11 mouse cellular contexts compared by ENCODE assay signal in the genomic region with DNA sequence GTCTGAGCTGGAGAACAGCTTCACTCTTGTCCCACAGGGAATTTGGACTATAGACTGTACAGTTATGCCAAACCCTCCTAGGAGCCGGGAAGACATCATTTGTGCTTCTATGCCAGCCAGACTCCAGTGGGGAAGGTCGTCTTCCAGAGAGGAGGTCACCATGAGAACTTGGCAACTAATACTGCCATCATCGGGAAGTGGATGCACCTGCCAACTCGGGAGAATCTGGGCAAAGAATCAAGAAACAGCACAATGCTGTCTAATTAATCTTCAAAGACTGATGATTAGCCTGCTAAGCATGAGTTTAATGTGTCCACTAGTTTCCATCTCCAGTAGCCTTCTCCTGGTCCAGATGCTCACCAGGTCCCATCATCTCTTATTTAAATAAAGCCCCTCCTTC.
A peak's percentile ranks its signal among the peaks of the same experiment; 100 is the strongest.
DNase-seq lines count a peak whose midpoint lies in the region; ATAC-seq lines count a peak whose summit lies in the region.
"Had no signal": no experiment of that assay in that cellular context is flagged by ENCODE, and none has a peak within 500 bp of the region (broad histone marks: within the 10 kb centered on the region; RNA-seq: fewer than 3 reads in every experiment).

No protein-coding gene starts in this region.

- peak; percentile 17 to 29 for DNase-seq in left cerebral cortex, postnatal 10 days (ENCODE audit: extremely low spot score in 1 of 2, low spot score in 2 of 2)
- no peak for DNase-seq in left cerebral cortex, adult 18-20 months (ENCODE audit: low spot score in 2 of 2)
- peak; percentile 84 to 92 for DNase-seq in cerebellum, postnatal 14 days
- peak; percentile 24 for DNase-seq in layer of hippocampus, adult 9-11 months
- no peak for DNase-seq in gastrocnemius, postnatal 36 days
- no peak for DNase-seq in adrenal gland, adult (ENCODE audit: inconsistent age in 2 of 2, low spot score in 1 of 2)
- DNase-seq: liver, embryonic 13.5 days had no signal

- no peak overlapping the region for H3K4me3 ChIP-seq in forebrain, embryonic 13.5 days
- no peak overlapping the region for H3K4me3 ChIP-seq in forebrain, embryonic 12.5 days (replicated peaks)
- H3K4me3 ChIP-seq: erythroblast, embryonic 14.5 days; liver, embryonic 13.5 days had no signal

- no peaks in the 10 kb centered on the region for H3K27me3 ChIP-seq in forebrain, embryonic 13.5 days
- H3K27me3 ChIP-seq in forebrain, embryonic 12.5 days, result no peaks in the 10 kb centered on the region
- H3K27me3 ChIP-seq: liver, embryonic 13.5 days had no signal

- no peak overlapping the region for H3K4me2 ChIP-seq in forebrain, embryonic 13.5 days
- H3K4me2 ChIP-seq in forebrain, embryonic 12.5 days, result no peak overlapping the region
- H3K4me2 ChIP-seq: liver, embryonic 13.5 days had no signal

- ATAC-seq in forebrain, embryonic 13.5 days, result 0 out of 2 replicates have a peak, but pooled peaks have one; percentile 41
- no peak for ATAC-seq in forebrain, embryonic 12.5 days (ENCODE audit: low FRiP score)
- ATAC-seq: Patski had no signal

- no peak overlapping the region for H3K9ac ChIP-seq in forebrain, embryonic 13.5 days
- no peak overlapping the region for H3K9ac ChIP-seq in forebrain, embryonic 12.5 days
- H3K9ac ChIP-seq: liver, embryonic 13.5 days had no signal

- no peaks in the 10 kb centered on the region for H3K36me3 ChIP-seq in forebrain, embryonic 13.5 days (ENCODE audit: poor library complexity, severe bottlenecking)
- no peaks in the 10 kb centered on the region for H3K36me3 ChIP-seq in forebrain, embryonic 12.5 days (replicated peaks)
- H3K36me3 ChIP-seq: liver, embryonic 13.5 days had no signal

- H3K27ac ChIP-seq in forebrain, embryonic 13.5 days, result no peak overlapping the region
- no peak overlapping the region for H3K27ac ChIP-seq in forebrain, embryonic 12.5 days
- H3K27ac ChIP-seq: liver, embryonic 13.5 days had no signal

- WGBS in forebrain, embryonic 13.5 days, result 44% methylated on average over 4 of the region's 4 CpGs
- 64% methylated on average over 4 of the region's 4 CpGs for WGBS in forebrain, embryonic 12.5 days

- no peaks in the 10 kb centered on the region for H3K9me3 ChIP-seq in forebrain, embryonic 13.5 days (replicated peaks)
- H3K9me3 ChIP-seq in forebrain, embryonic 12.5 days, result no peaks in the 10 kb centered on the region
- H3K9me3 ChIP-seq: liver, embryonic 13.5 days had no signal

- intact Hi-C loops in left cerebral cortex, postnatal 10 days (cut with DNase I), result no loop called here
- intact Hi-C loops in gastrocnemius, postnatal 36 days (cut with DNase I), result no loop called here

- H3K4me1 ChIP-seq in forebrain, embryonic 13.5 days, result peaks cover 6% of the 10 kb centered on the region; the same call in 1 of the 2 replicates
- H3K4me1 ChIP-seq in forebrain, embryonic 12.5 days, result no peaks in the 10 kb centered on the region

Comparison
In these comparisons a context has a peak if more than half of its experiments do, and no peak if none do; other contexts are left out.
1. DNase-seq: peak in left cerebral cortex, postnatal 10 days (2 of 2), cerebellum, postnatal 14 days (2 of 2) and layer of hippocampus, adult 9-11 months (single experiment); none in left cerebral cortex, adult 18-20 months (0 of 2), gastrocnemius, postnatal 36 days (0 of 2) and adrenal gland, adult (0 of 2).